Mouse (Mus musculus) small intestine, adult 2 months (tissue): ENCODE measurements around the gene Nmnat2.

Experiments used
- CTCF ChIP-seq: fragments of 200-500 bp; IDR thresholded peaks from 2 replicates; pipeline ENCODE4 v1.5.1; 2012; ENCODE audit warnings: low read depth, mild to moderate bottlenecking, control low read depth, inconsistent platforms, low read length, moderate library complexity, mixed read lengths; ENCODE audit not compliant: insufficient replicate concordance, insufficient read length; ENCODE audit errors: extremely low read depth
- POLR2A ChIP-seq: fragments of 200-500 bp; IDR thresholded peaks from 2 replicates; pipeline ENCODE4 v1.6.1; 2012; ENCODE audit warnings: low read depth, mild to moderate bottlenecking, control low read depth, inconsistent platforms, low read length, moderate library complexity

- TF ChIP-seq CTCF (no peak), POLR2A (no peak)
Measured at GRCm38 (mm10) chr1:153145791-153146190, 191.0 kb downstream of the Nmnat2 start.
